Mouse (Mus musculus) midbrain, embryonic 11.5 days (tissue): ENCODE measurements around the gene Scarb1. TPM values are rescaled to one million over a fixed set of nuclear protein-coding genes. Genes with fewer than 3 reads are reported as not detected.

ENCODE experiments used
- ATAC-seq: fragments of 200-750 bp; cut with Nextera tagmentation; 2 replicates; pipeline ENCODE4 v1.8.0; 2017; ENCODE audit warnings: moderate TSS enrichment, moderate library complexity; ENCODE audit not compliant: low FRiP score
- DNase-seq: peaks from one replicate; pipeline ENCODE4 v3.0.0; 2015; ENCODE audit warnings: low spot score; ENCODE audit errors: missing footprints
- H3K27ac ChIP-seq: fragments of 300-500 bp; sonication (generic); 2 replicates; pipeline ENCODE4 v1.5.1; 2014; ENCODE audit warnings: low read depth, low read length
- H3K27me3 ChIP-seq: fragments of 300-500 bp; sonication (generic); 2 replicates; pipeline ENCODE4 v1.6.1; 2014; ENCODE audit warnings: mild to moderate bottlenecking, low read length, moderate library complexity, mixed read lengths; ENCODE audit not compliant: control insufficient read depth, insufficient read depth
- H3K36me3 ChIP-seq: fragments of 300-500 bp; sonication (generic); 2 replicates; pipeline ENCODE4 v1.6.1; 2014; ENCODE audit warnings: mild to moderate bottlenecking, low read length, moderate library complexity, mixed read lengths; ENCODE audit not compliant: control insufficient read depth, insufficient read depth
- H3K4me1 ChIP-seq: fragments of 300-500 bp; sonication (generic); 2 replicates; pipeline ENCODE4 v1.6.1; 2014; ENCODE audit warnings: low read length; ENCODE audit not compliant: control insufficient read depth, insufficient read depth
- H3K4me2 ChIP-seq: fragments of 300-500 bp; sonication (generic); 2 replicates; pipeline ENCODE4 v1.6.1; 2014; ENCODE audit warnings: mild to moderate bottlenecking, moderate library complexity
- H3K4me3 ChIP-seq: fragments of 300-500 bp; sonication (generic); 2 replicates; pipeline ENCODE4 v1.5.1; 2014; ENCODE audit warnings: low read depth, low read length
- H3K9ac ChIP-seq: fragments of 300-500 bp; sonication (generic); 2 replicates; pipeline ENCODE4 v1.6.1; 2014; ENCODE audit warnings: low read length
- H3K9me3 ChIP-seq: fragments of 300-500 bp; sonication (generic); 2 replicates; pipeline ENCODE4 v1.6.1; 2016; ENCODE audit warnings: low read length; ENCODE audit not compliant: control insufficient read depth
- WGBS: fragments of 180-500 bp; shearing (Covaris S2); extraction: QIAGEN DNeasy Blood & Tissue Kit; methylation state at CpG from one replicate; pipeline ENCODE4 v1.1.7; 2014; 5-methylcytosine and 5-hydroxymethylcytosine counted together
- polyA plus RNA-seq: library from polyadenylated mRNA; unstranded; fragments of >200 nt; fragmentation: Nextera tagmentation; extraction: Ambion mirVana; gene quantifications from 2 replicates; pipeline ENCODE4 v1.2.1, GENCODE M21; 2014

Scarb1 gene
- polyA plus RNA-seq, 1 experiment from 2014 or later, result 26.0 TPM

- ATAC-seq (peak; percentile 31; the same call in 1 of the 2 replicates), DNase-seq (peak; percentile 93)
- H3K27ac ChIP-seq, result no peak overlapping the region
These were observed 903 bp downstream of the Scarb1 start for GRCm38 (mm10) chr5:125339851-125340531.

GRCm38 (mm10) chr5:125339108-125339751, 1.7 kb downstream of the Scarb1 start:
- ATAC-seq, result no peak
- Histone ChIP-seq H3K4me2 (peak overlapping the region; percentile 97), H3K27ac (no peak overlapping the region), H3K9me3 (no peaks in the 10 kb centered on the region), H3K9ac (peak overlapping the region; percentile 69), H3K27me3 (peaks cover 2% of the 10 kb centered on the region), H3K4me3 (peak overlapping the region; percentile 68), H3K4me1 (peaks cover 19% of the 10 kb centered on the region), H3K36me3 (no peaks in the 10 kb centered on the region)
- WGBS, result 4% methylated on average over 18 of the region's 18 CpGs
- peak; percentile 91 for DNase-seq

More at GRCm38 (mm10) chr5:125339851-125340531, 903 bp downstream of the Scarb1 start:
- Histone ChIP-seq H3K36me3 (no peaks in the 10 kb centered on the region), H3K9ac (peak overlapping the region; percentile 69), H3K4me2 (peak overlapping the region; percentile 97), H3K4me3 (peak overlapping the region; percentile 68), H3K4me1 (peaks cover 19% of the 10 kb centered on the region), H3K9me3 (no peaks in the 10 kb centered on the region), H3K27me3 (peaks cover 2% of the 10 kb centered on the region)
- WGBS, result 1% methylated on average over 25 of the region's 25 CpGs

DNA sequence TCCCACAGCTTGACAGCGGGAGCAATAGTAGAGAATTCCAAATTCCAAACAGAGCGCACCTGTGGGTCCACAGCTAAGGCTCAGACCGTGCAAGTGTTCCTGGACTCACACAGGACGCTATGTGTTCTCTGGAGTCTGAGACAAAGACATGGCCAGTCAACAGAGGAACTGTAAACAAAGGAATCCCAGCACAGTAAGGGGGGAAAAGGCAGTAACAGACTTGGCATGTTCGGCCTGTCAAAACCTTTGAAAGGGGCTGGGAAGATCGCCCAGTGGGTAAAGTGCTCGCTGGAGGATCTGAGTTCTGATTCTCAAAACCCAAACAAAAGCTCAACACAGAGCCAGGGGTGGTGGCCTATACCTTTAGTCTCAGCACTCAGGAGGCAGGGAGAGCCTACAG, 3.4 kb downstream of the Scarb1 start:
- Histone ChIP-seq H3K4me2 (no peak overlapping the region), H3K9ac (no peak overlapping the region), H3K36me3 (no peaks in the 10 kb centered on the region), H3K27ac (no peak overlapping the region), H3K9me3 (no peaks in the 10 kb centered on the region), H3K4me1 (peaks cover 19% of the 10 kb centered on the region), H3K27me3 (peaks cover 2% of the 10 kb centered on the region), H3K4me3 (no peak overlapping the region)
- no peak for DNase-seq
- no peak for ATAC-seq
- 61% methylated on average over 7 of the region's 7 CpGs for WGBS

- H3K27me3 ChIP-seq, result peaks cover 2% of the 10 kb centered on the region
These were observed 3.9 kb downstream of the Scarb1 start for GRCm38 (mm10) chr5:125337012-125337411.

GRCm38 (mm10) chr5:125333009-125333408, 7.9 kb downstream of the Scarb1 start:
- 86% methylated on average over 6 of the region's 6 CpGs for WGBS

More at GRCm38 (mm10) chr5:125337012-125337411, 3.9 kb downstream of the Scarb1 start:
- no peak overlapping the region for H3K9ac ChIP-seq
- no peaks in the 10 kb centered on the region for H3K36me3 ChIP-seq
- H3K4me2 ChIP-seq, result no peak overlapping the region
- no peak overlapping the region for H3K27ac ChIP-seq
- no peaks in the 10 kb centered on the region for H3K9me3 ChIP-seq
- peaks cover 19% of the 10 kb centered on the region for H3K4me1 ChIP-seq
- no peak for DNase-seq
- no peak for ATAC-seq
- WGBS, result 32% methylated on average over 9 of the region's 9 CpGs
- no peak overlapping the region for H3K4me3 ChIP-seq

DNA sequence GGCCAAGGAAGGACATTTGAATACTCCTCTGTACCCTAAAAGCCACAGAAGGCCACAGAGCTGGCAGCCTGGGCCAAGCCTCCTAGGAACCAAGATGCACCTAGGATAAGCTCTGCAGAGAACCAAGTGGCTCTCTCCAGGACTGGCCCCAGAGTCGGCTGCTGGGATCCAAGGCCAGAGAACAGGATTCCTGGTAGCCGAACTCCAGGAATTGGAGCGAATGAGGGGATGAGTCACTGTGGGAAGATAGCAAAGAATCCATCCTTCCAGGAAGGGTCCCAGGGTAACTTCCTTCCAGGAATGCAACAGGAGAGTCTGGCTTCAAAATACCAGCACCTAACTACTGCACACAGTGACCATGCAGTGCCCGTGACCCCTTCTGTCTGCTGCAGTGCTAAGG, 8.6 kb downstream of the Scarb1 start:
- H3K36me3 ChIP-seq, result no peaks in the 10 kb centered on the region
- H3K27me3 ChIP-seq, result no peaks in the 10 kb centered on the region
- 80% methylated on average over 4 of the region's 4 CpGs for WGBS
- H3K9ac ChIP-seq, result no peak overlapping the region
- H3K4me2 ChIP-seq, result no peak overlapping the region
- no peaks in the 10 kb centered on the region for H3K9me3 ChIP-seq
- H3K27ac ChIP-seq, result no peak overlapping the region
- H3K4me1 ChIP-seq, result no peaks in the 10 kb centered on the region; the same call in none of the 2 replicates
- ATAC-seq, result no peak
- DNase-seq, result no peak
- no peak overlapping the region for H3K4me3 ChIP-seq

More at GRCm38 (mm10) chr5:125333009-125333408, 7.9 kb downstream of the Scarb1 start:
- no peak overlapping the region for H3K27ac ChIP-seq
- H3K36me3 ChIP-seq, result no peaks in the 10 kb centered on the region
- no peak overlapping the region for H3K4me3 ChIP-seq
- H3K27me3 ChIP-seq, result no peaks in the 10 kb centered on the region
- H3K4me1 ChIP-seq, result no peaks in the 10 kb centered on the region; the same call in none of the 2 replicates
- ATAC-seq, result no peak
- H3K4me2 ChIP-seq, result no peak overlapping the region
- no peak for DNase-seq
- H3K9me3 ChIP-seq, result no peaks in the 10 kb centered on the region
- H3K9ac ChIP-seq, result no peak overlapping the region

DNA sequence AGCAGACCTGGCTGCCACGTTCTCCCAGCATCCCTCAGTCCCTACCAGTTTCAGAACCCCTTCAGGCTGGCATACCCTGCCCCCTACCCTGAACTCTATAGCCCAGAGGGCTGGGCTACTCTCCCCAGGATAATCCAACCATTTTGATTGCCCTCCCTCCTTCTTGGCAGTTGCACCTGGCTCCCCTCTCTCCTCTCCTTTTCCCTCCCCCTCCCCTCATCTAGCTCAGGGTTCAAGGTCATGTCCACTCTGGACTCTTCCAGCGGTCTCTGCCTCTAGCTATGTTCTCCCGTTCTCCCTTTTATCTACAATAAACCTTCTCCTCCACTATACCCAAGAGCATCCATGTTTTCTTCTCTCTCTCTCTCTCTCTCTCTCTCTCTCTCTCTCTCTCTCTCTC, 9.1 kb downstream of the Scarb1 start:
- Histone ChIP-seq H3K27ac (no peak overlapping the region), H3K36me3 (no peaks in the 10 kb centered on the region), H3K4me3 (no peak overlapping the region), H3K9me3 (no peaks in the 10 kb centered on the region), H3K9ac (no peak overlapping the region), H3K4me1 (no peaks in the 10 kb centered on the region; the same call in none of the 2 replicates), H3K27me3 (no peaks in the 10 kb centered on the region), H3K4me2 (no peak overlapping the region)
- ATAC-seq, result no peak
- no peak for DNase-seq
- WGBS, result 59% methylated on average over 3 of the region's 3 CpGs

DNA sequence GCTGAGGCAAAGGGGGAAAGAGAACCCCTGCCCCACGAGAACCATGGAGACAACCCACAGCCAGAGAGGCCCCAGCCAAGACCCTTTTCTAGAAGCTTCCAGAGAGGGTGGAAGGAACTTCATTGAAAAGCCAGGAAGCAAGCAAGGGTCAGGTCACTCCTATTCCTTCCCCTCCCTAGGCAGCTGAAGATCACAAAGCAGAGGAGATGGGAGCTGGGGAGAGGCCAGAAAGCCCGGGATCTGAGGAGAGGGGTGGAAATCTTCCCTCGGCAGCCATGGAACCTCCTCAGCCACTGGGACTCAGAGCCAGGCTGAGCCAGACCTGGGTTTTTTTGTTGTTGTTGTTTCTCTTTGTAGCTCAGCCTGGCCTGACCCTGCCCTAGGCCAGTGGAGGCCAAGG, 9.8 kb downstream of the Scarb1 start:
- Histone ChIP-seq H3K4me2 (no peak overlapping the region), H3K4me1 (no peaks in the 10 kb centered on the region; the same call in none of the 2 replicates), H3K27me3 (no peaks in the 10 kb centered on the region), H3K36me3 (no peaks in the 10 kb centered on the region), H3K27ac (no peak overlapping the region), H3K4me3 (no peak overlapping the region), H3K9me3 (no peaks in the 10 kb centered on the region), H3K9ac (no peak overlapping the region)
- DNase-seq, result no peak
- WGBS, result 44% methylated on average over 3 of the region's 3 CpGs
- no peak for ATAC-seq

- DNase-seq (no peak), ATAC-seq (no peak)
- 79% methylated on average over 8 of the region's 8 CpGs for WGBS
- H3K27me3 ChIP-seq, result no peaks in the 10 kb centered on the region
- no peaks in the 10 kb centered on the region for H3K9me3 ChIP-seq
- H3K4me1 ChIP-seq, result no peaks in the 10 kb centered on the region; the same call in none of the 2 replicates
- H3K4me2 ChIP-seq, result no peak overlapping the region
- H3K4me3 ChIP-seq, result no peak overlapping the region
- no peaks in the 10 kb centered on the region for H3K36me3 ChIP-seq
- no peak overlapping the region for H3K27ac ChIP-seq
- no peak overlapping the region for H3K9ac ChIP-seq
These were observed 10.2 kb downstream of the Scarb1 start for GRCm38 (mm10) chr5:125330656-125331055.
